Mouse (Mus musculus): ENCODE data around the gene Arl15.

- TF ChIP-seq GATA1 (IDR thresholded peaks at IDR 0.05; ENCODE audit: borderline replicate concordance, low read length) (no peak), FLI1 (IDR thresholded peaks at IDR 0.05; ENCODE audit: low read length) (no peak)
These were observed 261.4 kb downstream of the Arl15 start for GRCm38 (mm10) chr13:114055686-114056085.
